Mouse (Mus musculus) brain, embryonic 14.5 days (tissue): ENCODE data around the gene Ckmt2.

Experiments used
- CTCF ChIP-seq: fragments of 200-500 bp; IDR thresholded peaks from 2 replicates; pipeline ENCODE4 v1.5.1; 2012; ENCODE audit warnings: inconsistent platforms, mild to moderate bottlenecking, moderate library complexity, borderline replicate concordance; ENCODE audit not compliant: insufficient read depth, insufficient read length; ENCODE audit errors: extremely low read depth
- POLR2A ChIP-seq: fragments of 200-500 bp; IDR thresholded peaks from 2 replicates; pipeline ENCODE4 v1.6.1; 2012; ENCODE audit warnings: mild to moderate bottlenecking, inconsistent platforms, borderline replicate concordance; ENCODE audit not compliant: poor library complexity, insufficient read depth, insufficient read length, severe bottlenecking; ENCODE audit errors: extremely low read depth

DNA sequence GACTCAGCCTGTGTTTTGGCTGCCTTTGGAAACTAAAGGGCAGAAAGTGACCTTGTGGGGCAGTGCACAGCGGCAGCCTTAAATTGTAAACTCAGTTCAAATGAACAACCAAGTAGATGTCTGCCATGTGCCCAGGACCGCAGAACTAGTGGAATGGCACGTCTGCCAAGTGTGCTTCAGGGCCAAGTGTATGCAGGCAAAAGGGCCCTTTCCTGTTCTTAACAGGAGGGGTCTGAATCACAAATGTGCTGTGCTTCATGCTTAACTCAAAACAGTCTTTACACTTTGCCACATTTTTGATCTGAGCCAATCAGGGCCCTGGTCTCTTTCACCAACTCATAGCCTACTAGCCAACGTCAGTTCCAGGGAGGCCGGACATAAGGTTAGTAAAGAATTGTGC lies 42.1 kb upstream of the Ckmt2 start:
- TF ChIP-seq POLR2A (no peak), CTCF (no peak)
